19 mouse cellular contexts compared by ENCODE assay signal in genomic region chr13:48207824-48208223, GRCm38 (mm10). TPM values are rescaled to one million over a fixed set of nuclear protein-coding genes. Genes with fewer than 3 reads are reported as not detected.
"Had no signal": no experiment of that assay in that cellular context is flagged by ENCODE, and none has a peak within 500 bp of the region (broad histone marks: within the 10 kb centered on the region; RNA-seq: fewer than 3 reads in every experiment).

No protein-coding gene starts in this region.

- H3K36me3 ChIP-seq: kidney, embryonic 15.5 days; limb, embryonic 12.5 days; limb, embryonic 15.5 days; midbrain, embryonic 13.5 days; stomach, embryonic 15.5 days had no signal

- H3K27me3 ChIP-seq: kidney, embryonic 15.5 days; limb, embryonic 12.5 days; limb, embryonic 15.5 days; midbrain, embryonic 13.5 days; stomach, embryonic 15.5 days had no signal

- H3K4me1 ChIP-seq: kidney, embryonic 15.5 days; limb, embryonic 12.5 days; limb, embryonic 15.5 days; midbrain, embryonic 13.5 days; stomach, embryonic 15.5 days had no signal

- H3K4me2 ChIP-seq: kidney, embryonic 15.5 days; limb, embryonic 12.5 days; limb, embryonic 15.5 days; liver, embryonic 11.5 days; lung, embryonic 14.5 days; midbrain, embryonic 13.5 days; stomach, embryonic 15.5 days had no signal

- H3K27ac ChIP-seq: kidney, embryonic 15.5 days; limb, embryonic 12.5 days; limb, embryonic 15.5 days; liver, embryonic 14.5 days; macrophage; midbrain, embryonic 13.5 days; stomach, embryonic 15.5 days had no signal

- H3K4me3 ChIP-seq: kidney, embryonic 15.5 days; limb, embryonic 12.5 days; limb, embryonic 15.5 days; midbrain, embryonic 13.5 days; stomach, embryonic 15.5 days had no signal

- H3K9me3 ChIP-seq: kidney, embryonic 15.5 days; limb, embryonic 12.5 days; limb, embryonic 15.5 days; midbrain, embryonic 13.5 days; stomach, embryonic 15.5 days had no signal

- H3K9ac ChIP-seq: kidney, embryonic 15.5 days; limb, embryonic 12.5 days; limb, embryonic 15.5 days; liver, embryonic 14.5 days; liver, postnatal 0 days; lung, embryonic 14.5 days; midbrain, embryonic 13.5 days; stomach, embryonic 15.5 days had no signal

- DNase-seq: kidney, adult 8-10 months; kidney, postnatal 10 days; kidney, postnatal 36 days; left cerebral cortex, postnatal 4 days; liver, postnatal 0 days; lung, embryonic 14.5 days; right cerebral cortex, adult 18-20 months; right cerebral cortex, postnatal 14 days; right cerebral cortex, postnatal 4 days; thymus, postnatal 36 days had no signal

- ATAC-seq: liver, postnatal 0 days; lung, postnatal 0 days; midbrain, embryonic 13.5 days had no signal

RNA-seq across cellular contexts. Expression of gene Id4, which starts 53.2 kb away (rescaled TPM):
- polyA plus RNA-seq: macrophage had no signal
